Mouse (Mus musculus) CH12.LX (cell line): ENCODE measurements around the gene Cryab. TPM values are rescaled to one million over a fixed set of nuclear protein-coding genes. Genes with fewer than 3 reads are reported as not detected.

Source experiments
- DNase-seq: peaks from one replicate; pipeline ENCODE4 v3.0.0-alpha.2; 2013; ENCODE audit errors: extremely low read depth
- H3K27ac ChIP-seq: 2 replicates; pipeline ENCODE4 v1.5.1; 2012; ENCODE audit warnings: low read depth, mild to moderate bottlenecking, control low read depth, moderate library complexity; ENCODE audit not compliant: insufficient read depth
- H3K27me3 ChIP-seq: replicated peaks from 2 replicates; pipeline ENCODE3; 2012; ENCODE audit warnings: inconsistent platforms
- H3K36me3 ChIP-seq, 2 experiments: replicated peaks in 1 of 2; 2 replicates each; pipeline versions ENCODE3 to v1.6.1; 2012; ENCODE audit warnings: inconsistent platforms in 1 of 2, low read length in 1 of 2, mild to moderate bottlenecking in 1 of 2, mixed read lengths in 1 of 2, moderate library complexity in 1 of 2; ENCODE audit not compliant: control insufficient read depth in 1 of 2, insufficient read depth in 1 of 2
- H3K4me1 ChIP-seq, 2 experiments: 2 replicates each; pipeline ENCODE4 v1.6.1; 2012; ENCODE audit warnings: inconsistent platforms in 1 of 2, moderate library complexity in 1 of 2; ENCODE audit not compliant: insufficient read depth in 2 of 2, control insufficient read depth in 1 of 2
- H3K4me2 ChIP-seq: 2 replicates; pipeline ENCODE4 v1.6.1; 2012; ENCODE audit warnings: low read depth, mild to moderate bottlenecking, control low read depth; ENCODE audit not compliant: poor library complexity, insufficient read depth, severe bottlenecking
- H3K4me3 ChIP-seq, 3 experiments: fragments of 150-350 bp in 1 of 3; sonication (generic) in 1 of 3; replicated peaks in 1 of 3; 2 replicates each; pipeline versions ENCODE3 to v1.5.1; 2011 to 2012; ENCODE audit warnings: low read depth in 2 of 3, low read length in 2 of 3, mild to moderate bottlenecking in 2 of 3, moderate library complexity in 2 of 3, control low read depth in 1 of 3, improper control_type of control experiment in 1 of 3, inconsistent platforms in 1 of 3, mixed read lengths in 1 of 3; ENCODE audit not compliant: poor library complexity in 1 of 3
- H3K79me2 ChIP-seq: replicated peaks from 2 replicates; pipeline ENCODE4 v1.6.1; 2012; ENCODE audit warnings: mild to moderate bottlenecking, moderate library complexity; ENCODE audit not compliant: control insufficient read depth, poor library complexity, insufficient read depth, severe bottlenecking; ENCODE audit errors: extremely low read depth
- H3K9ac ChIP-seq: 2 replicates; pipeline ENCODE4 v1.6.1; 2012; ENCODE audit warnings: low read depth, mild to moderate bottlenecking, control low read depth, moderate library complexity; ENCODE audit not compliant: insufficient read depth
- H3K9me3 ChIP-seq: replicated peaks from 2 replicates; pipeline ENCODE3; 2012; ENCODE audit warnings: low read length, inconsistent platforms, mixed read lengths
- BHLHE40 ChIP-seq: IDR thresholded peaks from 2 replicates; pipeline ENCODE4 v1.6.1; 2011; ENCODE audit warnings: mild to moderate bottlenecking, low read depth, low read length, improper control_type of control experiment
- CHD1 ChIP-seq: IDR thresholded peaks from 2 replicates; pipeline ENCODE4 v1.6.1; 2012; ENCODE audit warnings: low read depth, low read length, improper control_type of control experiment, inconsistent platforms
- ELF1 ChIP-seq: IDR thresholded peaks from 2 replicates; pipeline ENCODE4 v1.6.1; 2014; ENCODE audit warnings: low read depth, mild to moderate bottlenecking, inconsistent platforms, low read length, improper control_type of control experiment
- EP300 ChIP-seq: IDR thresholded peaks from 2 replicates; pipeline ENCODE4 v1.6.1; 2011; ENCODE audit warnings: low read length, improper control_type of control experiment
- GABPA ChIP-seq: IDR thresholded peaks from 2 replicates; pipeline ENCODE4 v1.6.1; 2012; ENCODE audit warnings: low read depth, low read length, improper control_type of control experiment, inconsistent platforms; ENCODE audit not compliant: insufficient replicate concordance
- HCFC1 ChIP-seq: IDR thresholded peaks from 2 replicates; pipeline ENCODE4 v1.6.1; 2012; ENCODE audit warnings: low read depth, mild to moderate bottlenecking, inconsistent platforms, low read length, improper control_type of control experiment
- IRF4 ChIP-seq: IDR thresholded peaks from 2 replicates; pipeline ENCODE4 v1.6.1; 2014; ENCODE audit warnings: low read depth, mild to moderate bottlenecking, inconsistent platforms, low read length, improper control_type of control experiment
- JUN ChIP-seq: IDR thresholded peaks from 2 replicates; pipeline ENCODE4 v1.6.1; 2011; ENCODE audit warnings: low read depth, mild to moderate bottlenecking, low read length, improper control_type of control experiment, moderate library complexity; ENCODE audit not compliant: insufficient read depth
- JUND ChIP-seq: conservative IDR thresholded peaks from 2 replicates; pipeline ENCODE4 v1.6.1; 2011; ENCODE audit warnings: low read depth, low read length, improper control_type of control experiment
- MAX ChIP-seq: IDR thresholded peaks from 2 replicates; pipeline ENCODE4 v1.6.1; 2011; ENCODE audit warnings: low read length, improper control_type of control experiment
- MEF2A ChIP-seq: IDR thresholded peaks from 2 replicates; pipeline ENCODE4 v1.6.1; 2014; ENCODE audit warnings: low read depth, mild to moderate bottlenecking, inconsistent platforms, low read length, improper control_type of control experiment, borderline replicate concordance
- MXI1 ChIP-seq: IDR thresholded peaks from 2 replicates; pipeline ENCODE4 v1.6.1; 2011; ENCODE audit warnings: mild to moderate bottlenecking, low read depth, low read length, improper control_type of control experiment
- MYC ChIP-seq: IDR thresholded peaks from 2 replicates; pipeline ENCODE4 v1.6.1; 2011; ENCODE audit warnings: low read depth, mild to moderate bottlenecking, improper control_type of control experiment, low read length
- NELFE ChIP-seq: IDR thresholded peaks from 2 replicates; pipeline ENCODE4 v1.6.1; 2011; ENCODE audit warnings: low read depth, low read length, improper control_type of control experiment
- NRF1 ChIP-seq: IDR thresholded peaks from 2 replicates; pipeline ENCODE4 v1.6.1; 2014; ENCODE audit warnings: low read depth, mild to moderate bottlenecking, inconsistent platforms, low read length, improper control_type of control experiment, moderate library complexity
- POLR2A ChIP-seq: IDR thresholded peaks from 2 replicates; pipeline ENCODE4 v1.6.1; 2011; ENCODE audit warnings: low read depth, mild to moderate bottlenecking, improper control_type of control experiment, low read length
- POLR2AphosphoS2 ChIP-seq: IDR thresholded peaks from 2 replicates; pipeline ENCODE4 v1.6.1; 2011; ENCODE audit warnings: low read depth, low read length, improper control_type of control experiment
- RAD21 ChIP-seq: IDR thresholded peaks from 2 replicates; pipeline ENCODE4 v1.6.1; 2011; ENCODE audit warnings: low read depth, mild to moderate bottlenecking, low read length, improper control_type of control experiment, moderate library complexity
- SIN3A ChIP-seq: IDR thresholded peaks from 2 replicates; pipeline ENCODE4 v1.6.1; 2012; ENCODE audit warnings: low read length, improper control_type of control experiment, inconsistent platforms
- TBP ChIP-seq: conservative IDR thresholded peaks from 2 replicates; pipeline ENCODE4 v1.6.1; 2011; ENCODE audit warnings: low read depth, low read length, improper control_type of control experiment
- UBTF ChIP-seq: IDR thresholded peaks from 2 replicates; pipeline ENCODE4 v1.6.1; 2012; ENCODE audit warnings: low read depth, mild to moderate bottlenecking, inconsistent platforms, low read length, improper control_type of control experiment, moderate library complexity
- USF2 ChIP-seq: conservative IDR thresholded peaks from 2 replicates; pipeline ENCODE4 v1.6.1; 2011; ENCODE audit warnings: low read depth, low read length, improper control_type of control experiment
- ZC3H11A ChIP-seq: IDR thresholded peaks from 2 replicates; pipeline ENCODE4 v1.6.1; 2012; ENCODE audit warnings: low read depth, mild to moderate bottlenecking, inconsistent platforms, low read length, improper control_type of control experiment
- ZKSCAN1 ChIP-seq: IDR thresholded peaks from 2 replicates; pipeline ENCODE4 v1.6.1; 2012; ENCODE audit warnings: low read depth, inconsistent platforms, low read length, improper control_type of control experiment, borderline replicate concordance
- dilution Hi-C: fragments of 300-500 bp; cut with MboI; formaldehyde crosslinking; loops from 2 replicates; pipeline ENCODE4 v1.14.3; 2020; ENCODE audit warnings: low sequenced_read_pairs; ENCODE audit not compliant: extremely low pct_unique_long_range_greater_than_20kb, extremely low pct_ligation_motif_present
- in situ Hi-C: fragments of 300-500 bp; cut with MboI; formaldehyde crosslinking; loops from 3 replicates; pipeline ENCODE4 v1.14.3; 2019; ENCODE audit warnings: low sequenced_read_pairs, low pct_ligation_motif_present, low pct_unique_long_range_greater_than_20kb, mixed read lengths
- polyA plus RNA-seq: library from polyadenylated mRNA; unstranded; fragments of >175 nt; gene quantifications from 2 replicates; pipeline ENCODE4 v1.2.1, GENCODE M21; 2012; ENCODE audit warnings: low read depth; ENCODE audit not compliant: insufficient read length
- total RNA-seq, 2 experiments: library from RNA; depleted of rRNA; stranded (reverse); fragments of 300-350 nt in 1 of 2; fragments of >200 nt in 1 of 2; gene quantifications; 2 replicates each; pipeline ENCODE4 v1.2.3; 2012 to 2014

The Cryab gene
- total and polyA plus RNA-seq, 3 experiments: not detected

- H3K27me3 ChIP-seq: no peaks in the 10 kb centered on the region
- TF ChIP-seq GABPA (no peak), JUN (0 out of 2 replicates have a peak, but pooled peaks have one; percentile 8), USF2 (no peak), UBTF (no peak), MEF2A (0 out of 2 replicates have a peak, but pooled peaks have one; percentile 35), EP300 (peak; percentile 85), ELF1 (no peak), JUND (peak; percentile 43; the same call in 1 of the 2 replicates), CHD1 (peak; percentile 61), MAX (0 out of 2 replicates have a peak, but pooled peaks have one; percentile 39), BHLHE40 (peak; percentile 54; the same call in 1 of the 2 replicates), MYC (peak; percentile 58; the same call in 1 of the 2 replicates), IRF4 (peak; percentile 95), ZC3H11A (no peak), MXI1 (0 out of 2 replicates have a peak, but pooled peaks have one; percentile 23)
- TF ChIP-seq, all 38 proteins: peak for 10
- H3K4me1 ChIP-seq: peaks cover 8 to 24% of the 10 kb centered on the region in 2 experiments; a peak in 3 of 4 replicates
- dilution Hi-C loops (no loop called here), in situ Hi-C loops (no loop called here)
- peaks cover 10 to 40% of the 10 kb centered on the region in 2 experiments for H3K36me3 ChIP-seq
- H3K4me2 ChIP-seq: peak overlapping the region; percentile 100
- peak overlapping the region; percentile 62 to 80 (median 76) for H3K4me3 ChIP-seq
- peak overlapping the region; percentile 83 for H3K27ac ChIP-seq
- peaks cover 10% of the 10 kb centered on the region for H3K79me2 ChIP-seq
- peak; percentile 65 for DNase-seq
- H3K9me3 ChIP-seq: no peaks in the 10 kb centered on the region
- peak overlapping the region; percentile 95 for H3K9ac ChIP-seq
These were observed 22.9 kb downstream of the Cryab start for GRCm38 (mm10) chr9:50774026-50774462.

GRCm38 (mm10) chr9:50774991-50775612, 24.0 kb downstream of the Cryab start, which contains the start of the genes Alg9 and 1110032A03Rik:
Gene Alg9 (plus strand): TSS chr9:50775019.
Gene 1110032A03Rik (minus strand): TSS chr9:50775520.
- Histone ChIP-seq H3K36me3 (peaks cover 18 to 47% of the 10 kb centered on the region in 2 experiments), H3K27ac (peak within 1 kb of the TSS; percentile 83), H3K27me3 (no peaks in the 10 kb centered on the region), H3K9ac (peak within 1 kb of the TSS; percentile 95), H3K4me2 (peak within 1 kb of the TSS; percentile 100), H3K79me2 (peaks cover 4% of the 10 kb centered on the region), H3K9me3 (no peaks in the 10 kb centered on the region), H3K4me3 (peak within 1 kb of the TSS; percentile 76 to 89 (median 80)), H3K4me1 (peaks cover 3 to 14% of the 10 kb centered on the region in 2 experiments; a peak in 3 of 4 replicates)
- dilution Hi-C loops (no loop called here), in situ Hi-C loops (no loop called here)
- peak; percentile 85 for DNase-seq
- 0 out of 2 replicates have a peak, but pooled peaks have one; percentile 42 for TF ChIP-seq MYC
- peak; percentile 44; the same call in 1 of the 2 replicates for TF ChIP-seq ELF1
- TF ChIP-seq GABPA: no peak
- TF ChIP-seq NRF1: peak; percentile 75
- peak; percentile 67 for TF ChIP-seq TBP
- TF ChIP-seq POLR2AphosphoS2: no peak
- TF ChIP-seq HCFC1: peak; percentile 79
- peak; percentile 62 for TF ChIP-seq IRF4
- peak; percentile 62; the same call in 1 of the 2 replicates for TF ChIP-seq SIN3A
- TF ChIP-seq NELFE: 0 out of 2 replicates have a peak, but pooled peaks have one; percentile 24
- TF ChIP-seq MAX: 0 out of 2 replicates have a peak, but pooled peaks have one; percentile 25
- no peak for TF ChIP-seq RAD21
- peak; percentile 59 for TF ChIP-seq POLR2A
- peak; percentile 56 for TF ChIP-seq MXI1
- no peak for TF ChIP-seq ZKSCAN1
